Mouse (Mus musculus) layer of hippocampus, adult 9-10 months (tissue): ENCODE results near the gene Psme2b.
"Not testable (repeated sequence)": the region's sequence is repeated elsewhere in the genome, so short reads cannot be mapped to it uniquely, and the experiment has no call there.

Experiments
- DNase-seq: peaks from one replicate; pipeline ENCODE4 v3.0.0; 2022; ENCODE audit warnings: low spot score

The Psme2b gene

DNA sequence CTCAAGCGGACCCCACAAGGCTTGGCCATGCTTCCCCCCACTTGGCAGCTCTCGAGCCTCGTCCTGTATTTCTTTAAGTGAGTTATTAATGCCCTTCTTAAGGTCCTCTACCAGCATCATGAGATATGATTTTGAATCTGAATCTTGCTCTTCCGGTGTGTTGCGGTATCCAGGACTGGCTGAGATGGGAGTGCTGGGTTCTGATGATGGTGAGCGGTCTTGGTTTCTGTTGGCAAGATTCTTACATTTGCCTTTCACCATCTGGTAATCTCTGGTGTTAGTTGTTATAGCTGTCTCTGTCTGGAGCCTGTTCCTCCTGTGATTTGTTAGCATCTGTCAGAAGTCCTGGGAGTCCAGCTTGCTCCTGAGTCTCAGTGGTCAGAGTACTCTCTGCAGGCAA, at the start of gene Psme2b:
Gene Psme2b, minus strand, starts transcription at position 101 of the 400 bp plus-strand sequence.
- DNase-seq = not testable (repeated sequence)

- not testable (repeated sequence) for DNase-seq
These were observed 48.0 kb upstream of the Psme2b start, which contains the start of gene Tgtp1 for GRCm38 (mm10) chr11:48994018-48994417. Tgtp1 (minus strand) TSS chr11:48994172.

GRCm38 (mm10) chr11:48993296-48993695, 47.3 kb upstream of the Psme2b start:
- not testable (repeated sequence) for DNase-seq

- DNase-seq = not testable (repeated sequence)
These were observed 45.9 kb upstream of the Psme2b start, which contains the start of gene Gm12185 for GRCm38 (mm10) chr11:48991740-48992520. Gm12185 (minus strand) TSS chr11:48992226.

- not testable (repeated sequence) for DNase-seq
These were observed 44.0 kb upstream of the Psme2b start for GRCm38 (mm10) chr11:48989981-48990380.

DNA sequence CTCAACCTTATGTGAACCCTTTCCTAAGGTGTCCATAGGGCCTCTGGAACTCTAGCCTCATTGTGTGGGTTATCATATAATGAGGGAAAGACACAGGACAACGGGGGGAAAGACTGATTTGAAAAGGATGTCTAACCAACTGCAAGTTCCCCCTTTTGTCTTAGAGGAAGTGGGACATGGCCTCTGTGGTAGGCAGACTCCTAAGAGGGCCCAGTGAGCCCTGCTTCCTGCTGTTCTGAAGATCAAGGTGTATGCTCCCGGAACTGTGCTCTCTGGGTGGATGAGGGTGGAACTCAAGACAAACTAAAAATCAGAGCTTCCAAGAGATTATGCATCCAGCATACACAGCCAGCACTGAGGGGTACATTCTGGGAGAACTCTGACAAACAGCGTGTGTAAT, 42.2 kb upstream of the Psme2b start:
- DNase-seq = not testable (repeated sequence)

DNA sequence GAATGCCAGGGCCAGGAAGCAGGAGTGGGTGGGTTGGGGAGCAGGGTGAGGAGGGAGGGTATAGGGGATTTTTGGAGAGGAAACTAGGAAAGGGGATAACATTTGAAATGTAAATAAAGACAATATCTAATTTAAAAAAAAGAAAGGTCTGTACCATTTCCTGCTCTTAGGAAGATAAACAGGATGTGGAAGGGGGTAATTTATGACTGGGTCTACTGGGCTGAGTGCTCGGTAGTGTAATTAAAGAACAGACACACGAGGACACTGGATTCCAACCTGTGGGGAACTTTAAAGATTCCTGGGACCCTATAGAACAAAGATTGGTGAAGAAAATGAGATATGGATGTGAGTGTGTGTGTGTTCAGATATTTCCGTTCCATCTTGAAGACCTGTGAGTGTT, 36.9 kb upstream of the Psme2b start:
- DNase-seq = not testable (repeated sequence)

- DNase-seq = not testable (repeated sequence)
These were observed 34.1 kb upstream of the Psme2b start for GRCm38 (mm10) chr11:48980052-48980451.

DNA sequence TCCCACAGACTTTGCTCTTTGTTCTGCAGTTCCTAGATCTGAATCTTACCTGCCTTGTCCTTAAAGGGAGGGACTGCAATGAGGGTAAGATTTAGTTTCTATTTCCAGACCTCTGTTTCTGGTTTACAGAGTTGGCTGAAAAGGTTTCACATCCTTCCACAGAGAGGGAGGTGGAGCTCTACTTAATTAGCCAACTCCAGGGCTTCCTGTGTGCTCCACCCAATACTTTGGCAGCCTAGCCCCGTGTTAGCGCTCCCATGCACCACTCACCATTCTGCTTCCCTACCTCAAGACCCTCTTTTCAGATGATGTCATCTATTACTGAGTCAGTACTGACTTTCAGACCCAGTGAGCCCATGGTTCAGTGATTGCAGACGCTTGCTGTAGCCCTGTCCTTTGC, 33.3 kb upstream of the Psme2b start, which contains the start of gene 9930111J21Rik1:
Gene 9930111J21Rik1, minus strand, starts transcription at position 148 of the 400 bp plus-strand sequence.
- DNase-seq = not testable (repeated sequence)

GRCm38 (mm10) chr11:48978240-48978939, 32.4 kb upstream of the Psme2b start, which contains the start of gene Olfr56:
Olfr56 (plus strand) TSS chr11:48978889.
- not testable (repeated sequence) for DNase-seq

DNA sequence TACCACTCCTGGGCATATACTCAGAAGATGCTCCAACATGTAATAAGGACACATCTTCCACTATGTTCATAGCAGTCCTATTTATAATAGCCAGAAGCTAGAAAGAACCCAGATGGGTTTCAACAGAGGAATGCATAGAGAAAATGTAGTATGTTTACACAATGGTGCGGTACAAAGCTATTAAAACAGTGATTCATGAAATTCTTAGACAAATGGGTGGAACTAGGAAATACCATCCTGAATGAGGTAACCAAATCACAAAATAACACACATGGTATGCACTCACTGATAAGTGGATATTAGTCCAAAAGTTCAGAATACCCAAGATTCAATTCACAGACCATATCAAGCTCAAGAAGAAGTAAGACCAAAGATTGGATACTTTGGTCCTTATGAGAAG, 28.7 kb upstream of the Psme2b start:
- DNase-seq = not testable (repeated sequence)

DNA sequence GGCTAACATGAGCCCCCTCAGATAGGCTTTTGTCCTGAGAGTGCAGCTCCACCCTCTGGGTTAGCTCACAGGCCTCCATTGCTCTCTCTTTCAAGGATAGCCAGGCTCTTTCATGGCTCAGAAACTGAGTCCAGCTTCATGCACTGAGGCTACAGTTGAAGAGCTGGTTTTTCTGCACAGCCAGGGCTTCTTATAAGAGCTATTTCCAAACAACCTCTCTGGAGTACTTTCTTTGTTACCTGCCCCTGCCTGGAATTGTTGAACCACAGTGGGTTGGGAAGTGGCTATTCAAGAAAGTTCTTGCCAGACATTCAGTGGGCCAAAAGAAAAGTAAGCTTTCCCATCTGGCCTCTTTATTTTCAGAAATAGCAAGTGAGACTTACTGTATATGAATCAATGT, 6.7 kb downstream of the Psme2b start:
- DNase-seq = not testable (repeated sequence)

DNA sequence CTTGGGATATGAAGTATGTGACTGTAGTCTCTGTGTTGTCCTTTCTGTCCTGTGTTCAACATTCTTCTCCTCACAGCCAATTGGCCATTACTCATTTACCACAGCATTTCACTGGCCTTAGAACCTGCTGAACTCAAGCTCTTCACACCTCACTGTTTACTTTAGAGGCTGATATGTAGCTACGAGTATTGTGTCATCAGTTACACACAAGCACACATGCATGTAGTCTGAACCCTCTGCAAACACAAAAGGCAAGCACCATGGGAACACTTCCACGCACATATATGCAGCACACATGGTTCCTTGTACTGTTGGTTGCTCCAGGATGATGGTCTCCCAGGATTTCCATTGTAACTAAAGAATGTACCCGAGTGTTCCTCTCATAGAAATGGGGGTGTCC, 10.7 kb downstream of the Psme2b start:
- not testable (repeated sequence) for DNase-seq

DNA sequence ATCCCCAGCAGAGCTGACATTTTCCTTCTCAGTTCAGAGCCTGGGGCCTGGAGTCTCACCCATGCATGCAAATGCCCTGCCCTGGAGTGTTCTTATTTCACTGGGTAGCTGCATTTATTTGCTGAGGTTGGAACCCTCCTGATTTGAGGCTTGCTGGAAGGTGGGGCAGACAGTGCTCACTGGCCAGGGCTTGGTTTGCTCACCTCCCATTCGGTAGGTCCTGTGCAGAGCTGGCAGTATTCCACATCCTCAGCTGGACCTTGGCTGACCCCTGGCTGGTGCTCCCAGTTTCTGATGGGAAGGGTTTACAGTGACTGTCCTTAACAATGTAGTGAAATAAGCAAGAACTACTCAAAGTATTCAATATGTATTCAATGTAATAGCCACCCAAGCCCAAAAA, 12.1 kb downstream of the Psme2b start:
- not testable (repeated sequence) for DNase-seq

GRCm38 (mm10) chr11:48933422-48933821, 12.6 kb downstream of the Psme2b start:
- not testable (repeated sequence) for DNase-seq

DNA sequence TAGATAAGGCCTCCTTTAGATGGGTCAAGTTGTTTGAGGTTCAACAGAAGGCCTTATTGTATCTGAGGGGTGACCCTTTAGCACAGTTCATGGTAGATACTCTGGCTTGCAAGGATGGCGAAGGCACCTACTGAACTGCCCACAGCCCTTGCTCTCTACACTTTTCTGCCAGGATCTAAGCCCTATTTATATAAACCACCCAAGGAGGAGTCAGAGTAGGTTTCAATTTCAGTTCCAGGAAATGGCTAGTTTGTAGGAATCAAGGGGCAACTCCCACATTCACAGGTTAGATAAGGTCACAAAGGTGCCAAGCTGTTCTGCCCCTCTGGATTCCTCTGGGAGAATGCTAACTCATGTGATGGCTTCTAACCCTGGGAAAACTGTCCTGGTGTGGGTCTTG, 17.9 kb downstream of the Psme2b start:
- DNase-seq = not testable (repeated sequence)

DNA sequence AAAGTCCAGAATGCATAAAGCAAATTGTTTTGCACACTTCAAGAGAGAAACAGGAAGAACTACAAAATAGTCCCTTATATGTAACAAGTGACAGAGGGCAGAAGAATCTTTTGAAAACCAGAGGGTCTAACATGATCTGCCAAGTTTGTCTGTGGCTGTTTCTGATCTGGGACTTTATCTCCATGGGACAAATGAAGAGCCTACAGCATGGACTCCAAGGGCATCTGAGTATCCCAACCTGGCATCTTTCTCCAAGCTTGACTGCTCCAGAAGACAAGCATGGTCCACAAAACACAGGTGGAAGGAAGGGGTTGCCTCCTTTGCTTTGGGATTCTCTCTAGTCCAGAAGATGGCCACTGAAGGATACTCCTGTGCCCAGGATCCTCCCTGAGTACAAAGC, 19.6 kb downstream of the Psme2b start:
- DNase-seq = not testable (repeated sequence)

- not testable (repeated sequence) for DNase-seq
These were observed 22.2 kb downstream of the Psme2b start for GRCm38 (mm10) chr11:48923818-48924217.

DNA sequence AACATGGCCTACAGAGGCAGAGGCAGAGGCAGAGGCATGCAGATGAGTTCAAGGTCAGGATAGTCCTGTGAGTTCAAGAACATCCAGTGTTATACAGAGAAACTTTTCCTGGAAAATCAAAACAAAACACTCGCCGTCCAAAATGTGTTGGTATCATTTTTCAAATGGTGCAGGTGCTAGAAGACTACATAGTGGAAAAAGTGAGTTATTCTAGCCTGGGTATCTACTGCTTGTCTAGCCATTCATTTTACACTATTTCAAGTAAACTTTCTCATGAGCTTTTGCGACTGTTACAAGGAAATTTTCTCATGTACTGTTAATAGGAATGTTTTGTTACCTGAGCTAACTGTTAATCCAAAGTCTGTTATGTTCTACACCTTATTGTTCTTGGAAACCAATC, 27.6 kb downstream of the Psme2b start:
- DNase-seq = no peak

DNA sequence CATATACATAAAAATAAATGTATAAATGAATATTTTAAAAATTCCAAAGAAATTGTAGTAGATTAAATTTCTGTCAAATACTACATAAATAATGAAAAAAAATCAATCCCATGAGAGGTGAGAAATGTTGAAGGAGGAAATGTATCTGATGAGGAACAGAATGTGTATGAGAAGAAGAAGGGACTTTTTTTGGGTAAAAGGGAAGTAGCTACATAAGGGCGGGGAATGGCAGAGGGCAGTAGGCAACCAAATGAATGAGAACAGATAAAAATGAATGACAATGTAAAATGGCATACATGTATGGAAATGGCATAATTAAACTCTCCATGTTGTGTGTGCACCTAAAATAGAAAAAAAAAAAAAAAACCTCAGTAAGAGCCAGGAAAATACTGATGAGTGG, 32.4 kb downstream of the Psme2b start:
- no peak for DNase-seq

DNA sequence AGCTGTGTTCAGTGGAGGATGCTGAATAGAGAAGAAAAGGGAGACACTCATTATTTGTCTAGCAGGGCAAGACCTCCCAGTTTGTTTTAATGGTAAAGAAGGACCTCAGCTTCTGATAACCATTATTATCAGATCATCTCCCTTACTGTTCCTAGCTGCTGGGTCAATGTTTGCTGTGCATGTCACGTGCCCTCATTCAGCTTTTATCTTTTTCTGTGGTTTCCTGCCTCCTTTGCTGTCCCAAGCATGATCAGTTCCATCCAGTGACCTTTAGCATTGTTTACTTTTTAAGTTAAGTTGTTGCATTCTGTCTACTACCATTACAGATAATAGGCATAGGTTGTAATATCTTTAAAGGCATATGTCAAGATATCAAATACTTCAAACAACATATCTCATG, 37.5 kb downstream of the Psme2b start:
- no peak for DNase-seq

DNA sequence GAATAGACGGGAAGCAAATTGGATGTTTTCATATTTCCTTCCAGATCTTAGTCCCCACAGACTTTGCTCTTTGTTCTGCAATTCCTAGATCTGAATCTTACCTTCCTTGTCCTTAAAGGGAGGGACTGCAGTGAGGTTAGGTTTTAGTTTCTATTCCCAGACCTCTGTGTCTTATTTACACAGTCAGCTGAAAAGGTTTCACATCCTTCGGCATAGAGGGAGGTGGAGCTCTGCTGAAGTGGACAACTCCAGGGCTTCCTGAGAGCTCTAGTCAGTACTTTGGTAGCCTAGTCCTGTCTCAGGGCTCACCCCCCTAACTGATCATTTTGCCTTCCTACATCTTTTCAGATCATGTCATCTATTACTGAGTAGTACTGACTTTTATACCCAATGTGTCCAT, 44.0 kb downstream of the Psme2b start, which contains the start of gene Gm5431:
Gene Gm5431, minus strand, starts transcription at position 194 of the 400 bp plus-strand sequence.
- DNase-seq = no peak

DNA sequence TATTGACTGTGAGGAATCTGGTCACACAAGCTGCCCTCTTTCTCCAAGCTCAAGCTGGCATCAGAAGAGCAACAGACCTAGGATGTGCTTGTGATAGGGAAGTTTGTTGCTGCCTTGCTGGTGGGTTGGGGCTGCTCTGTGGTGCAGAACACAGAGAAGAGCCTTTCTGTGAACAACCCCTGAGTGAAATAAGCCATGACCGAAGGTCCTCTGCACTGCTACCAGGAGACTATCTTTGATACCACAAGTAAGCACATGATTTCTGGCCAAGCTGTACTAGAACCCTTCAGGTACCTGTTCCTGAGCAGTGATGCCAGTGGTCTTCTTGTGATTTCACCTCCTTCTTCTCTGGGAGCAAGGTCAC, 44.4 kb downstream of the Psme2b start:
- DNase-seq = not testable (repeated sequence)
